Mouse (Mus musculus) midbrain, embryonic 10.5 days (tissue): ENCODE results near the gene Lrrc59. TPM values are rescaled to one million over a fixed set of nuclear protein-coding genes. Genes with fewer than 3 reads are reported as not detected.

Source experiments
- DNase-seq: peaks from one replicate; pipeline ENCODE4 v3.0.0-alpha.2; 2017; ENCODE audit warnings: low spot score
- H3K27ac ChIP-seq: fragments of 300-500 bp; sonication (generic); replicated peaks from 2 replicates; pipeline ENCODE4 v1.5.1; 2016; ENCODE audit warnings: mild to moderate bottlenecking
- H3K27me3 ChIP-seq: fragments of 300-500 bp; sonication (generic); 2 replicates; pipeline ENCODE4 v1.6.1; 2016; ENCODE audit warnings: low read depth, mild to moderate bottlenecking; ENCODE audit not compliant: poor library complexity, severe bottlenecking
- H3K36me3 ChIP-seq: fragments of 300-500 bp; sonication (generic); 2 replicates; pipeline ENCODE4 v1.6.1; 2016; ENCODE audit warnings: mild to moderate bottlenecking, moderate library complexity
- H3K4me1 ChIP-seq: fragments of 300-500 bp; sonication (generic); 2 replicates; pipeline ENCODE4 v1.6.1; 2016
- H3K4me3 ChIP-seq: fragments of 300-500 bp; sonication (generic); 2 replicates; pipeline ENCODE4 v1.5.1; 2016; ENCODE audit warnings: mild to moderate bottlenecking, moderate library complexity
- H3K9me3 ChIP-seq: fragments of 300-500 bp; sonication (generic); replicated peaks from 2 replicates; pipeline ENCODE4 v1.6.1; 2016; ENCODE audit warnings: mild to moderate bottlenecking
- WGBS: fragments of 180-500 bp; shearing (Covaris S2); methylation state at CpG from one replicate; pipeline ENCODE4 v1.1.7; 2016; 5-methylcytosine and 5-hydroxymethylcytosine counted together
- polyA plus RNA-seq: library from polyadenylated mRNA; unstranded; fragments of >200 nt; fragmentation: Nextera tagmentation; extraction: Ambion mirVana; gene quantifications from 2 replicates; pipeline ENCODE4 v1.2.1, GENCODE M21; 2016

Lrrc59 gene
- polyA plus RNA-seq, 1 experiment from 2014 or later: 286 TPM

DNA sequence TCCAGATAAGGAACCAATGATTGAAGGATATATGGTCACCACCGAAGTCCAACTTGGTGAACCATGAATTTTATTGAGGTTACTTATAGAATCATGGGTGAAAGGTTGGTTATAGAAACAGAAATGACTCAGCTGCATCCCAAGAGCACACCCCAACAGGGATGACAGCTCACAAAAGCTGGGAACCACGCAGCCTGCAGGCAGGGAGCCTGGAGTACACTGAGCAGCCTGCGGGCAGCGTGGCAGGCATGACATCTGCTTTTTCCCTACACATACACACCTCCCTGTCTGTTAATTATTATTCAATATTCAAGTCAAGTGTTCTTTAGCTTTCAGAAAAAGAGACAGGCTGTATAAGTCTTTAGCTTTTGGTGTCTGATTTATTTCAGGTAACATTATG lies 15.0 kb upstream of the Lrrc59 start:
- H3K4me1 ChIP-seq: peaks cover 9% of the 10 kb centered on the region
- 86% methylated on average over 4 of the region's 4 CpGs for WGBS
- H3K36me3 ChIP-seq: no peaks in the 10 kb centered on the region
- no peak overlapping the region for H3K27ac ChIP-seq
- H3K9me3 ChIP-seq: peaks cover 3% of the 10 kb centered on the region; the same call in 1 of the 2 replicates
- H3K4me3 ChIP-seq: no peak overlapping the region
- no peak for DNase-seq
- peaks cover 26% of the 10 kb centered on the region for H3K27me3 ChIP-seq

DNA sequence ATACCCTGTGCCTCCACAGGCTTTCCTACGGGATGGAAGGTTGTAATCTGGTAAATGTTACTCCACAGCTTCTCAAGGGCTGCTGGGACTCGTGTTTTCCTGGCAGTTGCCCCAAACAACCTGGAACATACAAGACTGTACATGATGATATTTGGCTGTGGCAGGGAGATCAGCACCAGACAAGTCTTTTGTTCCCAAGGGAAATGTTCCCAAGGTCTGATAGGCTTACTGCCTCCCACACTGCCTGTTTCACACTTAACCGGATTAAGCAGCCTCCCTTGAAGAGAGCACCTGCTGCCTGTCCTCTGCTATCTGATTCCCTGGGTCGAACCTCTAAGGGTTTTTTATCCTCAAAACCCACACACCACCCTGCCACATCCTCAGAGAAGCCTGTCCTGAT lies 14.1 kb upstream of the Lrrc59 start:
- Histone ChIP-seq H3K27me3 (peaks cover 26% of the 10 kb centered on the region), H3K36me3 (no peaks in the 10 kb centered on the region), H3K4me3 (no peak overlapping the region), H3K4me1 (peaks cover 9% of the 10 kb centered on the region), H3K9me3 (peaks cover 3% of the 10 kb centered on the region; the same call in 1 of the 2 replicates), H3K27ac (no peak overlapping the region)
- 30% methylated on average over 4 of the region's 4 CpGs for WGBS
- peak; percentile 21 for DNase-seq

DNA sequence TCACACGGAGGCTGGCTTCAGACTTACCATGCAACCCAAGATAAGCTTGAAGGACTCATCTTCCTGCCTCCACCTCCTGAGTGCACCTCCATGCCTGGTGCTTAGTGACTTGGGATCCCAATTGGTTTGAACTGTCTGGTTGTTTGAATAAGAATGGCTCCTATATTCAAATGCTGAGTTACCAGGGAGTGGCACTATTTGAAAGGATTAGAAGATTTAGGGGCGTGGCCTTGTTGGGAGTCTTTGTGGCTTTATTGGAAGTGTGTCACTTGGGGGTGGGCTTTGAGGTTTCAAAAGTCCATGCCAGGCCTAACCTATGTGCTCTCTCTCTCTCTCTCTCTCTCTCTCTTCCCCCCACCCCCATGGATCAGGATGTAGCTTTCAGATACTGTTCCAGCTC lies 11.9 kb upstream of the Lrrc59 start:
- H3K4me1 ChIP-seq: peaks cover 9% of the 10 kb centered on the region
- H3K36me3 ChIP-seq: no peaks in the 10 kb centered on the region
- no peak for DNase-seq
- H3K9me3 ChIP-seq: peaks cover 3% of the 10 kb centered on the region; the same call in 1 of the 2 replicates
- 88% methylated on average over 2 of the region's 2 CpGs for WGBS
- H3K27ac ChIP-seq: no peak overlapping the region
- H3K4me3 ChIP-seq: no peak overlapping the region
- peaks cover 26% of the 10 kb centered on the region for H3K27me3 ChIP-seq

DNA sequence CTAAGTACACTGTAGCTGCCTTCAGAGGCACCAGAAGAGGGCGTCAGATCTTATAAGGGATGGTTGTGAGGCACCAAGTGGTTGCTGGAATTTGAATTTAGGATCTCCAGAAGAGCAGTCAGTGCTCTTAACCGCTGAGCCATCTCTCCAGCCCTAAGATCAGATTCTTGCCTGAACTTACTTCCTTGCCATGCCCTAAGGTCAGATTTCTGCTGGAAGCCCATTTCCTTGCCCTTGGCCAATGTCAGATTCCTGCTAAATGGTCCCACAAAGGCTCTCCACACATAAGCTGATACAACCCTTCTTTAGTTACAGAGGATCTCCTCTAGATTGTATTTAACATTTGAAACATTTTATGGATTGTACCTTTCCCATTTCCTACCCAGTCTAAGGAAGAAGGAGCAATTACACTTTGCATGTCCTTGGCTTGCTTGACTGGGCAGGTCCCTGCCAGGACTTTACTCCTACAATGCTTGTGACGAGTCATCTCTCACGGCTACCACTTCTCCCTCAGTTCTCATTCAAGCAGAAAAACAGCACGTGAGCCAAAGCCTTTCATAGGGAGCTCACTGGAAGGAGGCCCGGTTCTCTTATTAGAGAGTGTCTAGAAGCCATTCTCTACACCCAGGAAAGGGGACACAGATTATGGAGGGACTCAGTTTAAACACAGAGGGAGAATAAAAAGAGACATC lies 8.7 kb upstream of the Lrrc59 start:
- Histone ChIP-seq H3K9me3 (peaks cover 3% of the 10 kb centered on the region; the same call in 1 of the 2 replicates), H3K4me1 (peaks cover 2% of the 10 kb centered on the region; the same call in 1 of the 2 replicates), H3K27me3 (peaks cover 15% of the 10 kb centered on the region), H3K27ac (no peak overlapping the region), H3K36me3 (no peaks in the 10 kb centered on the region), H3K4me3 (no peak overlapping the region)
- WGBS: 64% methylated on average over 6 of the region's 6 CpGs
- no peak for DNase-seq

DNA sequence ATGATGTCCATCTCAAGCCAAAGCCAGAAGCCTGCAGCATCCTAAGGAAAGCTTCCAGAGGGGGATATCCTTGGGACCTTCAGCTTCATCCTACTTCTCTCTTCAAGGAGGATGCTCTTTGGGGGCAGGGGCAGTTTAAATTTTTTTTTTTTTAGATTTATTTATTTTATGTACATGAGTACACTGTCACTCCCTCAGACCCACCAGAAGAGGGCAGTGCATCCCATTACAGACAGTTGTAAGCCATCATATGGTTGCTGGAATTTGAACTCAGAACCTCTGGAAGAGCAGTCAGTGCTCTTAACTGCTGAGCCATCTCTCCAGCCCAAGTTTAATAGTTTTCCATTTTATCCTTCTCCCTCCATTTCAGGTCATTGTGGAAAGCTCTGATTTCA lies 8.1 kb upstream of the Lrrc59 start:
- H3K36me3 ChIP-seq: no peaks in the 10 kb centered on the region
- peaks cover 15% of the 10 kb centered on the region for H3K27me3 ChIP-seq
- no peak for DNase-seq
- H3K4me3 ChIP-seq: no peak overlapping the region
- no peaks in the 10 kb centered on the region for H3K4me1 ChIP-seq
- H3K9me3 ChIP-seq: peaks cover 3% of the 10 kb centered on the region; the same call in 1 of the 2 replicates
- no peak overlapping the region for H3K27ac ChIP-seq

DNA sequence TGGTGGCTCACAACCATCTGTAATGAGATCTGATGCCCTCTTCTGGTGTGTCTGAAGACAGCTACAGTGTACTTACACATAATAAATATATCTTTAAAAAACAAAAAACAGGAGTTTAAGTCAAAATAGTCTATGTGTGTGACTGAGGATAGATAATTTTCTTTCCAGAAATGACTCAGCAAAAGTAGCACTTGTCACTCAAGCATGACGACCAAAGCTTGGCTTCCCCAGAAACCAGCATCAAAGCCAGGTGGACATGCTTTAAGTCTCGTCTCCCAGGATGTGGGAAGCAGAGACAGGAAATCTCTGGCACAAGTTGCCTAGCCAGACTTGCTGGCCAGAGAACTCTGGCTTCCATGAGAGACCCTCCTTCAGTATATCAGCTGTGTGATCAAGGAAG lies 7.4 kb upstream of the Lrrc59 start:
- DNase-seq: no peak
- H3K9me3 ChIP-seq: peaks cover 1% of the 10 kb centered on the region; the same call in 1 of the 2 replicates
- WGBS: 79% methylated on average over 2 of the region's 2 CpGs
- H3K36me3 ChIP-seq: no peaks in the 10 kb centered on the region
- H3K27me3 ChIP-seq: peaks cover 8% of the 10 kb centered on the region; the same call in 1 of the 2 replicates
- no peak overlapping the region for H3K27ac ChIP-seq
- H3K4me1 ChIP-seq: no peaks in the 10 kb centered on the region
- H3K4me3 ChIP-seq: no peak overlapping the region

DNA sequence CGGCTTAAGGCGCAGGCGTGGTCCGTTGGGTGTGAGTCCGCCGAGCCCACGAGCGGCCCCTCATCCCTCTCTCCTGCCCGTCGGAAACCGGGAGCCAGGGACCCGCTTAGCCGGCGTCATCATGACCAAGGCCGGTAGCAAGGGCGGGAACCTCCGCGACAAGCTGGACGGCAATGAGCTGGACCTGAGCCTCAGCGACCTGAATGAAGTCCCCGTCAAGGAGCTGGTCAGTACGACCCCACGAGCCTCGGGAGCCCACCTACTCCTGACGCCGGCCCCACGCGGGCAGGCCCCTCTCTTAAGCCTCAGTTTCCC lies 274 bp downstream of the Lrrc59 start:
- Histone ChIP-seq H3K4me1 (peaks cover 16% of the 10 kb centered on the region), H3K9me3 (no peaks in the 10 kb centered on the region), H3K4me3 (peak overlapping the region; percentile 94), H3K27me3 (no peaks in the 10 kb centered on the region), H3K27ac (peak overlapping the region; percentile 88), H3K36me3 (peaks cover 38% of the 10 kb centered on the region)
- no peak for DNase-seq
- WGBS: under 1% methylated on average over 28 of the region's 28 CpGs

DNA sequence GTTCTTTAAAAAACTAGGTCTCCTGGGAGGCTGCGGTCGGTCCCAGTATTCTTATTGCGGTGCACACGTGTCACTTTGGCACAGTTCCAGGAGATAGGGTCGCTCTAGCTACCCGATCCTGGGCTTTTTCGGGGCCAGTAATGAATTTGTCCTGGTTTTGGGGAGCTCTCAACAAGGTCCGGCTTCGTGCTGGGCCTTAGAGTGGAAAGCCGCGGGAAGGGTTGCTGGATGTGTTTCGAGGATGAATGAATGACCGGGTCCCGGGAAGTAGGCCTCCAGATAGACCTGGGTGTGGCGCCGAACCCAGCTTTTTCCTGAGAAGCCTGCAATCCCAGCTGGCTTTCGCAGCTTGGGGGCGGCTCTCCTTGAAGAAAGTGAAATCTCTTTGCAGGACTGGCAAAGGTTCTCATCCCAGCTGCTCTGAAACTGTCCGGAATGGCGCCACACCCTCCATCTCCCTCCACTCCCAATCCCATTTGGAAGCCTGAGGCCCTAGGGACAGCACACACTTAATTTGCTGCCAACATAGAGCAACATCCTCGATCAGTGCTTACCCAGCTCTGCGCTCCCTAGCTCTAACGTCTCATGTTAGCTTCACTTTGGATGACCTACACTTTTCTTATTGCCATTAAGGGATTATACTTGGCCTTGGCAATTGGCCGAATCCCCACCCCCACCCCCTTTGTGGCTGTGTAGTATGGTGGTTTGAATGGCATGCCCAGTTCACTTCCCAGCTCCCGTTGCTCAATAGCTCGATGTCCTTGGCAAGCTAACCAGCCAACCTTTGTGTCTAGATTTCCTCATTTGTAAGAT lies 838 bp downstream of the Lrrc59 start:
- H3K27ac ChIP-seq: peak overlapping the region; percentile 88
- 17% methylated on average over 26 of the region's 26 CpGs for WGBS
- peak overlapping the region; percentile 94 for H3K4me3 ChIP-seq
- peak; percentile 25 for DNase-seq
- peaks cover 16% of the 10 kb centered on the region for H3K4me1 ChIP-seq
- no peaks in the 10 kb centered on the region for H3K27me3 ChIP-seq
- peaks cover 43% of the 10 kb centered on the region for H3K36me3 ChIP-seq
- no peaks in the 10 kb centered on the region for H3K9me3 ChIP-seq

DNA sequence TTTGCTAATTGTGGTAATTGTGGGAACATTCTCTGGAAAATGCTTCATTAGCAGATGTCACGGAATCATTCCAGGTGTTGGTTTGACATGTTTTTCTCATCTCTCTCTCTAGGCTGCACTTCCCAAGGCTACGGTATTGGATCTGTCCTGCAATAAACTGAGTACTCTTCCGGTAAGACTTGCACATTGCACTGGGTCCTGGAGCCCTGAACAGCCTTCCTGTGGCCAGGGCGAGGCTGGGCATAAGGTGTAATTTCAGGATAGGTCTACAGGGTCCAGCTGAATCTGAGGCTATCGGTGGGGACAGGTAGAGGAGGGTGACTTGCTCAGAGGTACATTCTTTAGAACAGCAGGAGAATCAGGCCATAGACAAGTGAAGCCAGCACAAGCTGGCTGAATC lies 2.4 kb downstream of the Lrrc59 start:
- Histone ChIP-seq H3K4me3 (no peak overlapping the region), H3K27me3 (no peaks in the 10 kb centered on the region), H3K9me3 (no peaks in the 10 kb centered on the region), H3K4me1 (peaks cover 16% of the 10 kb centered on the region), H3K36me3 (peaks cover 59% of the 10 kb centered on the region), H3K27ac (no peak overlapping the region)
- DNase-seq: no peak
- WGBS: over 99% methylated on average over 5 of the region's 5 CpGs

DNA sequence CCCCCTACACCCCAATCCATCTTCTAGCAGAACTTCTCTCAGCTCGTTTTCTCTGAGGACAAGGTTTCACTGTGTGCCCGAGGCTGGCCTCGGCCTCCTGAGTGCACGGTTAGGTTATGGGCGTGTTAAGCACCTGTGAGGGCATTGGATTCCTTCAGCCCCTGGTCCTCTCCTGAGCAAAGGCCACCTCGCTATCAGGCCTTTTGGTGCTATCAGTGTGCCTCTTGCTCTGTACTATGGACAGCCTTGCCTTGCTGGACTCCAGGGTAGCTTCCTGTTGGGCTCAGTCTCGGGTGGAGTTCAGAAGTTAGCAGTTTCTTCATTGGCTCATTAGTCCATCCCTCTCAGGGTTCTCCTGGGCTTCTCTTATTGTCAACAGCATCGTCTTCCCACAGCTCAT lies 3.4 kb downstream of the Lrrc59 start:
- no peak for DNase-seq
- WGBS: 92% methylated on average over 8 of the region's 8 CpGs
- Histone ChIP-seq H3K9me3 (no peaks in the 10 kb centered on the region), H3K36me3 (peaks cover 69% of the 10 kb centered on the region), H3K4me3 (no peak overlapping the region), H3K27ac (no peak overlapping the region), H3K27me3 (no peaks in the 10 kb centered on the region), H3K4me1 (peaks cover 16% of the 10 kb centered on the region)

DNA sequence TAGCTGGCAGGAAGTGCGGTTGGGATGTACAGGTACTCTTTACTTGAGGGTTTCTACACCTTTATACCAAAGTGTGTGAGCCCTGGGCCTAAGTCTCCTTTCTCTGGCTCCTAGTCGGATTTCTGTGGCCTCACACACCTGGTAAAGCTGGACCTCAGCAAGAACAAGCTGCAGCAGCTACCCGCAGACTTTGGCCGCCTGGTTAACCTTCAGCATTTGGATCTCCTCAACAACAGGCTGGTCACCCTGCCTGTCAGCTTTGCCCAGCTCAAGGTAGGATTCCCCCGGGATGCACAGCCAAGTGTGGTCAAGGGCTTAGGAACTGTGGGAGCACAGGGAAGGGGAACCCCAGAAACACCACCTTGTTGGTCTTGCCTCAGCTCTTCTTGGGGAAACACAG lies 4.9 kb downstream of the Lrrc59 start:
- H3K36me3 ChIP-seq: peaks cover 84% of the 10 kb centered on the region
- H3K4me1 ChIP-seq: peaks cover 16% of the 10 kb centered on the region
- no peak overlapping the region for H3K4me3 ChIP-seq
- no peak overlapping the region for H3K27ac ChIP-seq
- no peaks in the 10 kb centered on the region for H3K27me3 ChIP-seq
- H3K9me3 ChIP-seq: no peaks in the 10 kb centered on the region
- DNase-seq: no peak
- 90% methylated on average over 5 of the region's 5 CpGs for WGBS

DNA sequence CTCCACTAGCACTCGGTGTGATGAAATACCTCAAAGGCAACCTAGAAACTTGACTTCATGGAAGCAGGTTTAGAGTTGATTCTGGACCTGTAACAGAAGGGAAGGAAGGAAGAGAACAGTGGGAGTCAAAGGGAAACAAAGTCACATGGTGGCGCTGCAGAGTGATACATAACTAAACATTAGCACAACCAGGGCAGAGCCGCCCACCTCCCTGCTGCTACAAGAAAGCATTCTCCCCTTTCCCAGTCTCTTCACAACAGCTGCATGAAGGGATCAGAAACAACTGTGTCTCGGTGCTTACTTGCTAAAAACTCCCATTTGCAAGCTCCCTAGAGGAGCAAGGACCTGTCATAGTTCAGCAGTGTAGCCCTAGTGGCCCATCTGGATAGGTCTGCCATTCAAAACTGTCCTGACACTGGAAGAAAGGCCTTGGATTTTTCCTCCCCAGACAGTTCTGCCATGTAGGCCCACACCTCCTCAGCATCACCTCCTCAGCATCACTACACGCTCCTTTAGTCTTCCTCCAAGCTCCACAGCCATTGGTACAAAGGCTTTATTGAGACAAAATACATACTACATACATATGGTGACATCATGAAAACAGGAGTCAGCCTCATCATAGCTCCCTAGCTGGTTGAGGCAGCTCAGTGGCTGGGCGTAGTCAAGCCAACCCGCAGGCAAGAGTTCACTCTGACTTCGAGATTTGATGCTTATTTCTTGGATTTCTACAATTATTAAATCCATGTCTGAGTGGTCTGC lies 15.1 kb downstream of the Lrrc59 start:
- no peak overlapping the region for H3K4me3 ChIP-seq
- H3K27me3 ChIP-seq: no peaks in the 10 kb centered on the region
- WGBS: 88% methylated on average over 8 of the region's 8 CpGs
- H3K36me3 ChIP-seq: peaks cover 99% of the 10 kb centered on the region
- no peak for DNase-seq
- no peaks in the 10 kb centered on the region for H3K9me3 ChIP-seq
- no peak overlapping the region for H3K27ac ChIP-seq
- no peaks in the 10 kb centered on the region for H3K4me1 ChIP-seq

DNA sequence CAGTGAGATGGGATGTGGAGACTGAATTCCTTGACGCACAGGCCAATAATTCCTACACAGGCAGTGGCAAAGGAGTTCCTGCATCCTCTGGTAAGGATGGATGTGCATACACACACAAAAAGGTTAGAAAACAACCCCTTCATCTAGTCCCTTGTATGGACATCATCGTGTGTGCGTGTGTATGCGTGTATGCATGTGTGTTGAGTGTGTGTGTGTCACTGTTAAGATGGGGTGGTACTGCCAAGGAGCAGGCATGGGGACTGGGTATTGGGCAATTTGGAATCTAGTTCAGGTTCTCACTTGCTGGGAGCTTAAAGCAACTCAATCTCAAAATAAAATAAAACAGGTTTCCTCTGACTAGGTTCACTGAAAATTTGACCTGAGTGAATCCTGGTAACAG lies 16.9 kb downstream of the Lrrc59 start:
- H3K9me3 ChIP-seq: no peaks in the 10 kb centered on the region
- no peak overlapping the region for H3K4me3 ChIP-seq
- no peak overlapping the region for H3K27ac ChIP-seq
- no peaks in the 10 kb centered on the region for H3K27me3 ChIP-seq
- WGBS: 90% methylated on average over 4 of the region's 4 CpGs
- no peak for DNase-seq
- no peaks in the 10 kb centered on the region for H3K4me1 ChIP-seq
- H3K36me3 ChIP-seq: peaks cover 97% of the 10 kb centered on the region
